Mouse (Mus musculus) adrenal gland, adult (tissue): Measurements from ENCODE around the gene BC052040.

Experiments used
- DNase-seq, 2 experiments: peaks; one replicate each; pipeline ENCODE4 v3.0.0; 2022 to 2023; ENCODE audit warnings: low spot score in 1 of 2; ENCODE audit not compliant: inconsistent age in 2 of 2

The BC052040 gene

DNA sequence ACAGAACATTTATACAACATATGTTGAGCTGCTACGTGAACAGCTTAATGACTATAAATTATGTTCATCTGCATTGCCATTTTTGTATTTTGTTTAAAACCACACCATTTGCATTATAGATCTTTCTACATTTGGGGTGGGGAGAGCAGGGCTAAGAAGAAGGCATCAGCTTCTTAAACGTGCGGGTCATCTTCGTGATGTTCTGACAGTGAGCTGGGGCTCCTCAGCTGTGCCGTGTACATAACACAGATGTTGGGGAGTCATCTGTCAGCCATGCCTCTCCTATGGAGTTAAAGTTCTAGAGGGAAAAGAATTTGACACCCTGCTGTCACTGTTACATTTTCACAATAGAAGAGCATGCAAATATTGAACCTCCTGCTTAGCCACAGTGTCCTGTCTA lies 19.2 kb downstream of the BC052040 start:
- DNase-seq, result no peak

DNA sequence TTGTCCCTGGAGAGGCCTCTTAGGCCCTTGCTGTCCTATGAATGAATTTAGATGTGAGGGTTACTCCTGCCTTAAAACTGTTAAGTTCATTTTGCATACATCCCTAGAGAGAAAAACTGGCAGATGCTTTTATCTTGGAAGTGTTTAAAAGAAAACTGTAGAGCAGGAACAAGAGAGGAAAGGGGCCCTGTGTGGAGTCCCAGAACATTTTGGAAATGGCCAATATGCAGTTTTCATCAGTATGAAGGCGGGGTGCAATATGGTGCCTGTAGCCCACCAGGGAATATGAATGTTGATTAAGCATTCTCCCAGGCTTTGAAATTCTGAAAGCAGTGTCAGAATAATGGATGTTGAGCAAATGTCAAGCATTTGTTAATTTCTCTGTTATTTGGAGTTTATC lies 19.8 kb downstream of the BC052040 start:
- no peak for DNase-seq

DNA sequence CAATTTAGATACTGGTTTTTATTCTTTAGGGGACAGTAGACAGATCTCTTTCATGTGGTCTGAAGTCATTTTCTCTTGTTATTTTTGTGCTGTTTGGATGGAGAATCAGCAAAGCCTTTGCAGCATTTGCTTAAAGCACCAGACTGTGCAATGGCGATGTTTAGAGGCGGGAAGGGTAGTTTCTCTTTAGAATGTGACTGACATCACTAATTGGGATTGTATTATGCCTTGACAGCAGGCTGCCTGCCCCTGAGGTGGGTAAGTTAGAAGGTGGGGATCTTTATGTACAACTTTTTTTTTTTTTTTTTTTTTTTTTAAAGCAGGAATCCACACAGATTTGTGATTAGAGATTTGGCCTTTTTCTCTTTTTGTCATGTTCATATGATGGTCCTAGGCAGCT lies 20.6 kb downstream of the BC052040 start:
- DNase-seq, result no peak

DNA sequence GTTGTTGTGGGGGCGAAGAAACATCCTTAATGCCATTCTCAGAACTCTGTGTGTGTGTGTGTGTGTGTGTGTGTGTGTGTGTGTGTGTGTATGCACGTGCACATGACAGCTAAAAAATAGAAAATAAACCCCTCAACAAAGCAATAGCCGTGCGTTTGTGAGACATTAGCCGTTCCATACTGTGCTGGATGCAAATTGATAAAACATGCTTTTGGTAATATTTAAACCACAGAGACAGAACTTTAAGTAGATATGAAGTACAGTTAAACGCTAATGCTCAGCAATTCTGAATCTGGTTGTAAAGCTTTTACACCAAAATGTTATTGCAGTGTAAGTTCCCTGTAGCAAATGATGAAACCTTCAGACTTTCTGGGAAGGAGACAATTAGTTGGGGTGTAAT lies 22.6 kb downstream of the BC052040 start:
- DNase-seq, result no peak

DNA sequence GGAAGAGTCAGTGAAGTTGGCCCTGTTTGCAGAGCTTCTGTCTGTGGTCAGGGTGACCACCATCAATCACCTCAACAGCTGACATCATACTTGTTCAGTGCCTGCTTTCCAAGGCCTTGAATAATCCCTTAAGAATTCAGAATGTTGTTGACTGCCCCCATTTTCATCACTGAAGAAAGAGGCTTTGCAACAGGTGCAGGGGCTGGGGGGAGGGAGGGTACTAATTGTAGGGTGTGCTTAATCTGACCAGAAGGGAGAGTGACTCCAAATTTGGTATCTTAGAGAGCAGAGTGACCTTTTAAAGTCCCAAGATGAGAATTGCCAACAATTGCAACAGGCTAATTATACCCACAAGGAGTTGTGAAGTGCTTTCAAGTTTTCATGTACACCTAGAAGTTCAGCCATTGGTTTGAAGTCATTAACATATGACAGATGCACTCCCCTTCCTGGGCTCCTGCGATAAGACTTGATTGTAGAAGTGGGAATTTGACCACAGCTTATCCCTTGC lies 24.4 kb downstream of the BC052040 start:
- peak; percentile 78 to 89 for DNase-seq

DNA sequence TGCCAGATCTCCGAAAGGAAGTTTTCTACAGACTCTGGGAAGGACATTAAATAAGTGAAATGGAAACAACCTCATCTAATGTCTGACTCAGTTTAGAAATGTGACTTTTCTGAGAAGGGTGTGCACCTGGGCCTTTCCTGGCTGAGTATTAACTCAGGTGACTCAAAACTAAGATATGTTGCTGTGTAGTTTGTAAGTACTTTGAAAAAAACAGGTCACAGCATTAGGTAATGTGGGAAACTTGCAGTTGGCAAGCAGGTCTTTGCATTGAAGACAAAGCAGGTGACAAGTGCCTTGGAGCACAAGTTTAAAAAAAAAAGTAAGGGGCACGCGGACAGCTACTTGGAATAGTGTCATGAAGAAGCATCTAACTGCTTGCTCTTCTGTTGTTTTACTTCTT lies 27.5 kb downstream of the BC052040 start:
- no peak for DNase-seq

DNA sequence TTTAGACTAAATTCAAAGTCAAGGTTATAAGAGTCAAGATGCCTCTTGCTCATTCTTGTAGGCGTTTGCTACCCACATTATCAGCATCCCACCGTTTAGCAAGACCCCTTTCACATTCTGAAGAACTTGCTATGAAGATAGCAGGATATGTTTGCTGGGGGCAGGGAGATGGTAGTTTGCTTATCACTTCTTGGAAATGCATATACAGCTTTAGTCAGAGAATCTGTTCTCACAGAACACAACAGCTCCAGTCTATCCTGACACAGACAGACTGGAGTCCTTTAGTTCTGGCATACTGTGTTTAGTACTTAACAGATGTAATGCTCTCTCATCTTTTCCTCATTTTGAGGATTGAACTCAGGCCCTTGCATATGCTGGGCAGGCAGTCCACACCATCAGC lies 28.6 kb downstream of the BC052040 start:
- no peak for DNase-seq

DNA sequence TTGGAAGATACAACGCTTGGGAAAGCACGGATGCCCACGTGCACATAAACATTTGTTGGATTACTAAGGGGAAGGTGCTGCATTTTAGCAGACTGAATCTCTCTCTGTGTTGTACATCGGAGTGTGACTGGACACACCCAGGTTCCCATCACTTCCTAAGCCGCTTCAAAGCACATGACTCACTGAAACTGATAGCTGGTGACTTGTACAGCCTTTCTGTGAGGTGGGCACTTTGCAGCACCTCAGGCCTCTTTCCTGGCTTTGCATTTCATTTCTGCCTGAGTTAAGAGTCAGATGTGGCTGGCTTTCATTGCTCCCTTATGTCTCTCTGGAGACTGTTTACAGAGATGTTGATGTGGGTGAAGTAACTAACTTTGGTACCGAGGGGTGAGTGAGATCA lies 29.0 kb downstream of the BC052040 start:
- DNase-seq, result no peak

DNA sequence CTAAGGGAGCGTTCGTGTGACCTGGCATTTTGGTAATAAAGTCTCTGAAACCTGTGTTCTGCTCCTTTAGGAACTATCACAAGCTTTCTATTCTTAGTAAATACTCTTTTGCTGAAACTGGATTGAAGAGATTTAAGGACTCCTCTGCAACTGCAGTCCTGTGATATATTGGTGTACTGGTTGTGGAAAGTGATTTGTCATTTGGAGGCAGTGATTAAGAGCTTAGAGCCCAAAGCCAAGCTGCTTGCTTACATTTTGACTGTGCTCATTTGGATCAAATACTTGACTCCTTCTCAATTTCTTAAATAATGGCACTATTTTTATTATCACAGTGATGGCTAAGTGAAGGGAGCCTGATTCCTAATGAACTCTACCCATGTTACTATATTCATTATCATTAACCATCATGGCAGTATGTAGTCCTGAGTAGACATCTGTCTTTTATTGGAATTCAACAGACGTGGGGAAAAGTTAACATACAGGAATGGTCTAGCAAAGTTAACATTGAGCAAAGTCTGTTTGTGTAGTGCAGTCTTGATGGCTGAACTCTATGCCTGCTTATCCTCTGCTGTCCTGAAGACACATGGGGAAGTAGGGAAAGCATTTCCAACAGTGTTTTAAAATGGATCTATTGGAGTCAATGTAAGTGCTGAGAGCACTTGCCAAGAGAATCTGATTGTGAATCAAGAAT lies 32.5 kb downstream of the BC052040 start:
- no peak for DNase-seq

DNA sequence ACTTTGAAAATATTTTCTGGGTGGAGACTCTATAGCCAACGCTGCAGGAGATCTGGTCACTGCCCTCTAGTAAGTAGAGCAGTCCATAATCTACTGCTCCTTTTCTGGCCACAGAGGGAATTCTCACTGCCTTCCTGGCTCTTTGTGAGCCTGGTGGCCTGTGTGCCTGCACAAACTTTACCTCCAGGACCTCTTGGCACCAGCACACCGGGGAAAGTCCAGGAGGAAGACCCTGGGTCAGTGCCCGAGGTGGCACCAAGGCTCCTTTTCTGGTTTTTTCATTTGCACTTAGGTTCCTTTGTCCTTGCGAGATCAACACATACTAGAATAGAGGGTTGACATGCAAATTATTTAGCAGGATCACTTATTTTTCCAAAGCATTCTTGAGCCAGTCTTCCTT lies 47.0 kb downstream of the BC052040 start:
- no peak for DNase-seq

DNA sequence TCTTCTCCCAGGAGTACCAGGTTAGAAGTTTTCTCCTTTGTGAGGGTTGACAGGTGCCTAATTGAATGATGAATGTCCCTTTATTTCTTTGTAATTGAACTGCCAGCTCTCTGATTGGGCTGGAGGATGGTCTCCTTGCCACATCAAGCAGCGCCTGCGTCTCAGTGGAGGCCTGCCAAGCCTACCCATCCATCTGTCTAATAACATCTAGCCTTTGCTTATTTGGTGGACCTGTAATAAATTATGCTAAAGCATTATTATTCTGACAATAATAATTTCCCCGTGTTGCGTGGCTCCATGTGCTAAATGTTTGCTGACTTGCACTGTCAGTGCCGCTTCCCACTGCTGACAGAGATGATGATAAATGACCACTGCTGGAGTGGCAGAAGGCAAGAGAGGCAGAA lies 49.5 kb downstream of the BC052040 start:
- no peak for DNase-seq

DNA sequence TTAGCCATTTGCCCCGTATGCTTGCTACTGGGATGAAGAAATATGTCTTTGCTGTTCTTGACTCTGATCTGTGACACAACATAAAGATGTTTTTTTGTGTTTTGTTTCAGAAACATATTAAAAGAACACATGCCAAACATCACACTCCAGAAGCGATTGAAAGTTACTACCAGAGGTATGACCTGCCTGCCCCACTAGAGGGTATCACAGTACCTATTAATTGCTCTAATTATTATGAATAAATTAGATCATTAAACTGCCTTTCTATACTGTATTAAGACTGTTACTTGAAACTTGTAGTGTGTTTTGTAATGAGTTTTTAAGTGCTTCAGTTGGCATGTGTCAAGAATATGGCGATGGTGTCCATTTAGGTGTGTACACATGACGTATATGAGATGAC lies 50.3 kb downstream of the BC052040 start:
- DNase-seq, result no peak

DNA sequence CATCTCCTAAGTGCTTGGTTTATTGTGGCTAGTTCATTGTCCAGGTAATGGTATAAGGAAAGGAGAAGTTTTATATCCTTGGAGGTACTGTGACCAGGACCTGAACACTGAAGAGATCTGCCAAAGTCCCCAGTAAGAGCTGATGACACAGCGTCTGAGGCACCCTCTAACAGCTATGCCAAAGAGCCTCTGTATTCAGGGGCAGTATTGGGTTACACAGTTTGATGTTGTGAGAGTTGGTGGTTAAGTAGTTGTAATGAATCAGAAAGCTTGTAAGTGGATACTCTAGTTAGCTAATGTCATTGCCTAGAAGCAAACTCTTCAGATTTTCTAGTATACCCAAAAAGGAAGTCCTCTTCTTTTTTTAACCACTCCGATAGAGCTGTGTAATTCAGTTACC lies 68.7 kb downstream of the BC052040 start:
- DNase-seq, result no peak

DNA sequence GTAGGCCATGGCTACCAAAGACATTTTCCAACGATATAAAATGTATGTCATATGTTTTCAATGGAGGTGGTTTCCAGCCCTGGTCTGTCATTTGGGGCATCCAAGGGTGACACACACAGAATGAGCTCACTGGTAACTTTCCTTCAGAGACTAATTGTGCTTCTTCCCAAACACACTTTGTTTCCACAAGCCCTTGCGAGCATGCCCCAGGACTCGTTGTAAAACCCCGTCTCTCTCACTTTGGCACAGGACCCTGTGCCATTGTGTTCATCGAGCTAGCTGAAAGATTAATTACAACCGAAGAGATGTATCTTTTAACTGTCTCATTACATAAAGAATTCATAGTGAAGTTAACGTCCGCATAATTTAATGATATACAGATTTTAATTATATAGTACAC lies 78.2 kb downstream of the BC052040 start:
- no peak for DNase-seq

DNA sequence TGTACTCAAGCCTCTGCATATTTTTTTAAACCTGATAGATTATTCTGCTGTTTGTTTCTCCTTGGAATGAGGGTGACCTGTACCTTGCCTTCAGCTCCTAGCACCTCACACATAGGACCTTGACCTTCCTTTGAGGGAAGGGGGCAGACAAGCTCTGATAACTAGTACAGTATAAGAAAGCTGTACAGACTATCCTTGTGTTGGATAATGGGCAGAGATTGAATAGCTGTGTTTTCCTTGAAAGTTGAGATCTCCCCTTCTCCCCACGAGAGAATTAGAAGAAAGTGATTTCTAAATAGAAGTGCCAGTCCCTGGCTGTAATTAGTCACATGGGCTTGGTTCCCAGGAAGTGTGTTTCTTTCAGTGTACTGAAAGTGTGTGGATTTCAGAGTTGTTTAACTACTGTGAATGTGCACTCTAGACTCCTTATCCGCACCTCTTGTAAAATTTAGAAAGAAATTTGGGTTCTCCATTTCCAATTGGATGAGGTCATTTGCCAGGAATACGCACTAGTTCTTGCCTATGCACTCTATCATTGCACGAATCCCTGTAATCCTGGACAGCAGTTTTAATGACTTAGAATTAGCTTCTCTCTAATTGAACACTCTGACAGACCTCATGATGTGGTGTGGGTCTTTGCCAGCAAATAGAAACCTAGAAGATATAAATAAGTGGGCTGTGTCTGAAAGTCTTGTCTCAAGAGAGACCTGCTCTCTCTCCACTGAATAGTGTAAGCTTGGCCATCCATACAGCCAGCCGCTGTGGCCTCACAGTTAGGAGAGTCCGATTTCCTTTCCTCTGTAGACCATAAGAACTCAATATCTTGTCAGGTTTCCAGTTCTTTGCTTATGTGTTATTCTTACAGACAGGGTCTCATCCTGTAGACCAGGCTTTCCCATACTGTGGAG lies 79.0 kb downstream of the BC052040 start:
- DNase-seq, result no peak

DNA sequence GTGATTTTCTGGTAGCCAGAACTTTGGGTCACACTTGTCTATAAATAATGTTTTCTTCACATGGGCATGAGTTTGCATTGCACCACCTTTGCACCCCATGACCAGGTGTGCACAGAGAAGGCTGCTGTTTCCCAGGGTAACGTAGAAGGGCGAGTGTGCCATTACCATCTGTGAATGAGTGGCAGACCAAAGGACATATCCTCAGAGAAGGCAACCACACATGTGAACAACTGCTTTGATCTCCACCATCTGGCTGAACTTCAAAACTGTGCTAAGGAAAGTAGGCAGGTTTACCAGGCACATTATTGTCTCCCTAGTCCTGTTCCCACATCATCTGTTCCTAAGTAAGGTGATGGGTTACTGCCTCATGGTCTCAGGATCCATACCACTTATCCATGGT lies 86.0 kb downstream of the BC052040 start:
- no peak for DNase-seq

DNA sequence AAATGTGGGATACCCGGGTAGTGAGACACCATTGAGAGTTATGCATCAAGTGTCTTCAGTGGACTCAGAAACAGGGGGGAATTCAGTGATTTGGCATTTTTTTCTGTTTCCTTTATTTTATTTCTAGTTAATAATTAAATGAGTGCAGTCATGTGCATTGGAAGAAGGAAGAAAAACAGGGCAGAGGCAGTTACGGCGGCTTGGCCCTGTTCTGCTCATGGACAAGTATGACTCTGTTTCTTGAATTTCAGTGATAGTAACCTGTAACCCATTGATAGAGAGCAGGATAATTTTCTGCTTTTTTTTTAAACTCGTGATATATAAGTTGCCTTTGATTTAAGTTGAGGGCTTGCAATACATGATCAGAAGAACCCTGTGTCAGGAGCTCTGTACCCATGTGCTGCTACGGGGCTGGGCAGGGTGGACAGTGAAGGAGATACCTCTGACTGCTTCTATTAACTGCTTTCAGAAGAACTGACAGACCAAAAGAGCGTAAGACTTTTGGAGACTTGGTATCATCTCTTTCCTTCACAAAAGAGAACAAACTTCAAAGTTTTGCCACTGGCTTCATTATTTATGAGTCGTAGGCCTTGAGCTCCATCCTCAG lies 91.6 kb downstream of the BC052040 start:
- DNase-seq, result peak in 1 of 2 experiments; percentile 65

DNA sequence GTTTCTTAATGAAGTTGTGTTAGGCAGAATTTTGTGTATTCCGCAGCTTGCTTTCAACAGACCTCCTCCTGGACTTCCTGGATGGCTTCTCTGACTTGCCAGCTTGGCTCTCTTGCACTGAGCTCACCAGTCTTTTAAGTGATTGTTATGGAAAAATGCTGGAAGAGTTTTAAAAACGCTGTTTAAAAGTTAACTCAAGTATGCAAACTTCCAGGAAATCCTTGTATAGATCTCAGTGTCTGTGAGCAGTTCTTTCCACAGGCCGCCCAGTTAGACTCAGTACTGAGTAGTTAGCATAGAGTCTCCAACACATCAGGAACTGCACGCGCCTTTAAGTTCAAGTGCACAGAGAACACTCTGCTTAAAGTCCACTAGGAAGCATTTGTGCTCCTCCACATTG lies 97.3 kb downstream of the BC052040 start:
- DNase-seq, result no peak

DNA sequence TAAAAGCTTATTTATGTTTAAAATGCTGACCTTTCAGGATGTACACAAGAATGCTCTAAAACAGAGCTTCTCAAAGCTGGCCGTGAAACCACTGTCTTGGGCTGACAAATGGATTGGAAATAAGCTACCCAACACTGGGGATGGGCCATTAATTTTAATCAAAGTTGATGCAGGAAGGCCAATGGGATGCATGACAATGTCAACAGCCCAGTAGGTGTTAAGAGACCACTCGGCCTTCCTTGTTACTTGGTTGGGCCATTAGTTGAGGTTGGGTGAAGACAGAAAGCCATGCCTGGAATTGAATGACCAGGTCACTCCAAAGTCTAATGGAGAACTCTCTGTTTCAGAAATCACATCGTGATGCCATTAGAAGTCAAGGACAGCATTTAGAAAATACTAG lies 103.7 kb downstream of the BC052040 start:
- no peak for DNase-seq

DNA sequence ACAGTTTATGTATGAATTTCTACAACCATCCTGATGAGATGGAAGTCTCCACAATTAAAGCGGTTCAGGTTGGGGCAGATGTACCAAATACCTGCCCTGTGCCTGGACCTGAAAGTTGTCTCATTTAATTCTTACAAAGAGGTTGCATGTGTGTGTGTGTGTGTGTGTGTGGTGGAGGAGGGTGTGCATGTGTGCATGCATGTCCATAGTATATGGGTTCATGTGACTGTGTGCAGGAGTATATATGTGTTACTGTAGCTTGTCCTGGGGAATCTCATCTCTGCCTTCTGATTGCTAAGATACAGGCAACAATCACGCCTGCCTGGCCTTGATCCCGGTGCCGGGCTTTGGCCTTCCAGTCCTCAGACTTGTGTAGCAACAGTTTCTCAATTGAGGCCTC lies 106.1 kb downstream of the BC052040 start:
- no peak for DNase-seq

DNA sequence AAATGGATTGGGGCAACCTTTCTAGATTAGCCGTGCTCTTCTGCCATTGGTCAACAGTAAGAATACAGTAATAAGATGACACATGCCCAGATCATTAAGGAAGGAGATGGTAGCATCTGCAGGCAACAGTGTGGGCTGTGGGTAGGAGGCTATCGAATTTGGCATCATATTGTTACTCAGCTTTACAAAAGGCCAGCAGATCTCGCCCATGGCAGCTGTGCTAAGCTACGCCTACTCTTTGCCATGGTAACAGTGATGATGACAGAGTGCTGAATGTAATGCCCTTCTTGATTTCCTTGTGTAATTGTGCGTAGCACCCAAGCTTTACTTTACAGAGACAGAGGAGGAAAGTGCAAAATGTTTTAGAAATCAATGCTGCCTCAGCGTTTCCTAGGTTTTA lies 106.8 kb downstream of the BC052040 start:
- DNase-seq, result no peak

DNA sequence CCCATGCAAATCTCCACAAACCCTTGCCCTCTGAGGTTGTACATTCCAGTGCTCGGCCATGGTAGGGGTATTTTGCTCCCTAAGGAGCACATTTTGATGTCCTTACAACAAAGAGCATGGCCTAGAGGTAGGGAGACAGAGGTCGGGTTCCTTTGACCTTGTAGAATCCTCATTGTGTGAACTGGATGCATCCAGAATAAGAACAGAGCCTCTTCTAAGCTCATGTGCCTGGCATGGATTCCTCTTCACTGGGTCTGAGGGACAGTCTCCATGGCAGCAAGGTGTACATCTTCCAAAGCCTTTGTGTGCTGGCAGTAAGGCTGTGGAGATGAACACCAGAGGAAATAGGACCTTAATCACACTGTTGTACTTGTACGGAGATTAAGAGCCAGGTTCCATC lies 112.3 kb downstream of the BC052040 start:
- DNase-seq, result no peak
